8 mouse cellular contexts compared by ENCODE assay signal in the genomic region with DNA sequence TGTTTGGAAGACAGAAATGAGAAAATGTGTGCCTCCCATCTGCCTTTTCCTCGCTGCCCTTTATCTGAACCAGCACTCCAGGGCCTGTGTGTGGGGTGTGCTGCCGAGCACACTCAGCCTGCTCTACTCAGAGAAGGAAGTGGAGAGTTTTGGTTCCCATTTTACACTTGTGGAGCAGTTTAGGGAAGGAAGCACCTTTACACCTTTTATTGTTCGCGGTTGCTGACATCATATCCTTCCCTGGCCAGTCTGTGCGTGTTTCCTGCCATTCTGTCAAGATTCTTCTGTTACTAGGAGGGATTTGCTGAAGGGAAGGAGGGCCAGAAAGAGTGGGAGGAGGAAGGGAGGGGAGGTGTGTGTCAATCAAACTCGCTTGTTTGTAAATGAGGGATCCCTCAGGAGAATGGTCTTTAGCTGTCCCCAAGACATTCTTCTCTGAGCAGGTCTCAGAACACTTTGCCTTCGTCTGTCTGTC.
DNase-seq lines count a peak whose midpoint lies in the region; ATAC-seq and TF ChIP-seq lines count a peak whose summit lies in the region.

No protein-coding gene starts in this region.

- no peak for TF ChIP-seq CTCF in left cerebral cortex, adult 2 months (IDR thresholded peaks at IDR 0.05)

- WGBS in lung, embryonic 15.5 days, result 30% methylated on average over 7 of the region's 7 CpGs
- 39% methylated on average over 7 of the region's 7 CpGs for whole genome bisulfite sequencing in stomach, embryonic 15.5 days

- H3K4me1 ChIP-seq in erythroblast, embryonic 14.5 days (ENCODE audit: control insufficient read depth), result peaks cover 19% of the 10 kb centered on the region
- peaks cover 22% of the 10 kb centered on the region for H3K4me1 ChIP-seq in lung, embryonic 15.5 days
- H3K4me1 ChIP-seq in stomach, embryonic 15.5 days, result peaks cover 5% of the 10 kb centered on the region; the same call in 1 of the 2 replicates

- H3K4me3 ChIP-seq in left cerebral cortex, adult 2 months, result no peak overlapping the region
- peak overlapping the region; percentile 6 for H3K4me3 ChIP-seq in erythroblast, embryonic 14.5 days (replicated peaks)
- H3K4me3 ChIP-seq in lung, embryonic 15.5 days, result no peak overlapping the region
- no peak overlapping the region for H3K4me3 ChIP-seq in stomach, embryonic 15.5 days (replicated peaks)

- intact Hi-C loops in left cerebral cortex, adult 2 months (cut with DNase I), result loop anchor here (5.0 kb wide), 1 partner anchor 45 kb away; no protein-coding TSS in a partner anchor
- intact Hi-C loops in left cerebral cortex, postnatal 4 days (cut with DNase I), result no loop called here

- peak overlapping the region; percentile 80 for H3K27ac ChIP-seq in left cerebral cortex, adult 2 months
- peak overlapping the region; percentile 66 for H3K27ac ChIP-seq in lung, embryonic 15.5 days
- peak overlapping the region; percentile 31; the same call in 1 of the 2 replicates for H3K27ac ChIP-seq in stomach, embryonic 15.5 days

- H3K9me3 ChIP-seq in erythroblast, embryonic 14.5 days (ENCODE audit: control insufficient read depth, low read length), result no peaks in the 10 kb centered on the region
- H3K9me3 ChIP-seq in lung, embryonic 15.5 days, result no peaks in the 10 kb centered on the region
- no peaks in the 10 kb centered on the region for H3K9me3 ChIP-seq in stomach, embryonic 15.5 days

- H3K27me3 ChIP-seq in erythroblast, embryonic 14.5 days (ENCODE audit: control insufficient read depth), result no peaks in the 10 kb centered on the region
- H3K27me3 ChIP-seq in lung, embryonic 15.5 days, result no peaks in the 10 kb centered on the region
- H3K27me3 ChIP-seq in stomach, embryonic 15.5 days (replicated peaks), result no peaks in the 10 kb centered on the region

- H3K9ac ChIP-seq in lung, embryonic 15.5 days, result no peak overlapping the region
- no peak overlapping the region for H3K9ac ChIP-seq in stomach, embryonic 15.5 days

- H3K4me2 ChIP-seq in lung, embryonic 15.5 days, result peak overlapping the region; percentile 17; the same call in 1 of the 2 replicates
- H3K4me2 ChIP-seq in stomach, embryonic 15.5 days, result no peak overlapping the region

- H3K36me3 ChIP-seq in erythroblast, embryonic 14.5 days (ENCODE audit: control insufficient read depth), result no peaks in the 10 kb centered on the region
- H3K36me3 ChIP-seq in lung, embryonic 15.5 days, result no peaks in the 10 kb centered on the region
- H3K36me3 ChIP-seq in stomach, embryonic 15.5 days, result no peaks in the 10 kb centered on the region

- ATAC-seq in lung, embryonic 15.5 days (ENCODE audit: borderline replicate concordance, extremely low read depth, low FRiP score, low TSS enrichment), result peak; percentile 90
- ATAC-seq in stomach, embryonic 15.5 days (ENCODE audit: insufficient read depth, low FRiP score, low read depth), result peak; percentile 64; the same call in 1 of the 2 replicates

- DNase-seq in left cerebral cortex, adult 2 months (ENCODE audit: extremely low spot score in 1 of 2, low spot score in 2 of 2), result no peak
- DNase-seq in left cerebral cortex, postnatal 4 days, result no peak
- peak; percentile 49 for DNase-seq in adrenal gland, postnatal 10 days
- peak; percentile 68 for DNase-seq in kidney, adult 11 months
- no peak for DNase-seq in urinary bladder, postnatal 25 days (ENCODE audit: low spot score)

Comparison
In these comparisons a context has a peak if more than half of its experiments do, and no peak if none do; other contexts are left out.
1. DNase-seq: peak in adrenal gland, postnatal 10 days (single experiment) and kidney, adult 11 months (single experiment); none in left cerebral cortex, adult 2 months (0 of 2), left cerebral cortex, postnatal 4 days (single experiment) and urinary bladder, postnatal 25 days (single experiment).
2. Peak in every context shown above with its lines, with median percentiles within 50 percentile points of each other: H3K27ac ChIP-seq.